In genomic region chr1:77043749-77044564, GRCm38 (mm10) we compare ENCODE assay signal across 9 mouse cellular contexts.
A peak's percentile ranks its signal among the peaks of the same experiment; 100 is the strongest.
DNase-seq lines count a peak whose midpoint lies in the region; ATAC-seq and TF ChIP-seq lines count a peak whose summit lies in the region.
"Had no signal": no experiment of that assay in that cellular context is flagged by ENCODE, and none has a peak within 500 bp of the region (broad histone marks: within the 10 kb centered on the region; RNA-seq: fewer than 3 reads in every experiment).

No protein-coding gene starts in this region.

- ATAC-seq in inflammation-experienced regulatory T-cells, adult 6 months, result no peak

- 83% methylated on average over 14 of the region's 14 CpGs for WGBS in thymus, adult 2 months

- H3K4me1 ChIP-seq in thymus, adult 2 months (replicated peaks; ENCODE audit: control insufficient read depth, insufficient read depth, low read length), result no peaks in the 10 kb centered on the region
- H3K4me1 ChIP-seq: neural tube, embryonic 15.5 days had no signal

- H3K27ac ChIP-seq in gastrocnemius, adult 2 months, result no peak overlapping the region
- H3K27ac ChIP-seq in thymus, adult 2 months (ENCODE audit: control insufficient read depth, insufficient read depth, low read length), result no peak overlapping the region
- H3K27ac ChIP-seq: neural tube, embryonic 15.5 days had no signal

- no peak for TF ChIP-seq CTCF in gastrocnemius, adult 2 months (IDR thresholded peaks at IDR 0.05)
- no peak for TF ChIP-seq CTCF in thymus, adult 2 months (IDR thresholded peaks at IDR 0.05; ENCODE audit: borderline replicate concordance, control insufficient read depth, extremely low read depth, insufficient read depth, low read length, poor library complexity)

- no peak overlapping the region for H3K4me3 ChIP-seq in gastrocnemius, adult 2 months
- H3K4me3 ChIP-seq in thymus, adult 2 months (ENCODE audit: control insufficient read depth, insufficient read depth, low read length), result no peak overlapping the region
- H3K4me3 ChIP-seq: neural tube, embryonic 15.5 days had no signal

- TF ChIP-seq POLR2A in thymus, adult 2 months (IDR thresholded peaks at IDR 0.05; ENCODE audit: control insufficient read depth, extremely low read depth, insufficient read depth, low read length, poor library complexity), result no peak

- intact Hi-C loops in gastrocnemius, adult 2 months (cut with DNase I), result no loop called here

- no peaks in the 10 kb centered on the region for H3K36me3 ChIP-seq in thymus, adult 2 months (ENCODE audit: control insufficient read depth, insufficient read depth, low read length)
- H3K36me3 ChIP-seq: neural tube, embryonic 15.5 days had no signal

- H3K27me3 ChIP-seq in thymus, adult 2 months (ENCODE audit: control insufficient read depth, insufficient read depth, low read length), result no peaks in the 10 kb centered on the region
- H3K27me3 ChIP-seq: neural tube, embryonic 15.5 days had no signal

- peak; percentile 22 for DNase-seq in gastrocnemius, adult 2 months
- no peak for DNase-seq in gastrocnemius, postnatal 25 days
- peak; percentile 13 for DNase-seq in right cerebral cortex, postnatal 4 days
- no peak for DNase-seq in right cerebral cortex, postnatal 36 days (ENCODE audit: low spot score in 2 of 2)
- DNase-seq in kidney, postnatal 4 days, result peak; percentile 64 to 70
- no peak for DNase-seq in neural tube, embryonic 10.5 days (ENCODE audit: extremely low spot score, low spot score)
- DNase-seq in thymus, adult 2 months, result no peak

Comparison
In these comparisons a context has a peak if more than half of its experiments do, and no peak if none do; other contexts are left out.
1. DNase-seq: peak in gastrocnemius, adult 2 months (single experiment), right cerebral cortex, postnatal 4 days (single experiment) and kidney, postnatal 4 days (2 of 2); none in gastrocnemius, postnatal 25 days (single experiment), right cerebral cortex, postnatal 36 days (0 of 2), neural tube, embryonic 10.5 days (single experiment) and thymus, adult 2 months (single experiment).